Mouse (Mus musculus): ENCODE results near the gene Acoxl. TPM values are rescaled to one million over a fixed set of nuclear protein-coding genes. Genes with fewer than 3 reads are reported as not detected.

The Acoxl gene
- polyA plus RNA-seq, 1 experiment from 2014 or later: 0.12 TPM

- no peak overlapping the region for H3K27ac ChIP-seq (replicated peaks)
- 33% methylated on average over 7 of the region's 7 CpGs for WGBS
- no peak for ATAC-seq (ENCODE audit: extremely low read depth, insufficient number of reproducible peaks, low FRiP score, low TSS enrichment)
- H3K9me3 ChIP-seq: no peaks in the 10 kb centered on the region
- no peak overlapping the region for H3K9ac ChIP-seq
- no peaks in the 10 kb centered on the region for H3K4me1 ChIP-seq
- no peak overlapping the region for H3K4me3 ChIP-seq
- H3K27me3 ChIP-seq (replicated peaks): peaks cover 39% of the 10 kb centered on the region
- H3K36me3 ChIP-seq: no peaks in the 10 kb centered on the region
- no peak overlapping the region for H3K4me2 ChIP-seq
These were observed 6.8 kb downstream of the Acoxl start for GRCm38 (mm10) chr2:127845346-127845982.

- Histone ChIP-seq H3K4me1 (peaks cover 2% of the 10 kb centered on the region; the same call in 1 of the 2 replicates), H3K9me3 (no peaks in the 10 kb centered on the region), H3K27me3 (replicated peaks) (peaks cover 33% of the 10 kb centered on the region), H3K27ac (replicated peaks) (no peak overlapping the region), H3K36me3 (no peaks in the 10 kb centered on the region), H3K4me2 (no peak overlapping the region), H3K9ac (no peak overlapping the region), H3K4me3 (no peak overlapping the region)
- ATAC-seq (ENCODE audit: extremely low read depth, insufficient number of reproducible peaks, low FRiP score, low TSS enrichment): no peak
These were observed 7.3 kb downstream of the Acoxl start for GRCm38 (mm10) chr2:127846008-127846407.

DNA sequence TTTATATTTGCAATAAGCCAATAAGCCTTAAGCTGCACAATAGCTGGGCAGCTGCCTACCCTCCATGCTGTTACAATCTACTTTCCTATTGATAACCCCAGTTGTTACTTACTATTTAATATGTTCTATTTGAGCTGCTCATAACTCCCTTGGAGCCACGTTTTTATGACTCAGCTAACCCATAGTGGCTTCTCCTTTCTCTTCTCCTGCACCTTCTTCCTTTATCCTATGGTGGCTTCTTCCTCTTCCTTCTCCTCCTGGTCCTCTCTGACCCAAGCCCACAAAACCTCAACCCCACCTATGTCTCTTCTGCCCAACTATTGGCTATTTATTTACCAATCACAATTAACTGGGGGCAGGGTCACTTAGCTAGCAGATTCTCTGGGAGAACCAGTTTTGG lies 7.9 kb downstream of the Acoxl start:
- no peaks in the 10 kb centered on the region for H3K36me3 ChIP-seq

DNA sequence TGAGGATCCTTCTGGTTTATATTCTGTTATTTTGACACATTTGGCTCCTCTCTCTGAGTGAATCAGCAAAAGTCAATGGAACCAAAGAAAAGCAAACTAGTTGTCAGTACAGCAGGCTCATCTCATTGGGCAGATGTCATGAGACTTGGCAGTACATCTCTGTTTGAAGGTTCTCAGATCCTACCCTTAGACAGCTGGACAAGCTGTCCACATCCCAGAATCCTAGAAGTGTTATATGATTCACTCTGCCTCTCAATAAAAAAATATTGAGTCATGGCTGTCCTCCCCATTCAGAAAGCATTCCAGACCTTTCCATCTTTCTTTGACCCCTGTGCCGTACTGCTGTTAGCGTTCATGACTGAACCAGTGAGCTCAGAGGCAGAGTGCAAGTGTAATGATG lies 11.7 kb downstream of the Acoxl start:
- Histone ChIP-seq H3K36me3 (no peaks in the 10 kb centered on the region), H3K4me3 (no peak overlapping the region), H3K9ac (no peak overlapping the region), H3K27ac (replicated peaks) (no peak overlapping the region), H3K4me2 (no peak overlapping the region), H3K27me3 (replicated peaks) (peaks cover 16% of the 10 kb centered on the region), H3K9me3 (no peaks in the 10 kb centered on the region), H3K4me1 (peaks cover 20% of the 10 kb centered on the region)
- no peak for ATAC-seq (ENCODE audit: extremely low read depth, insufficient number of reproducible peaks, low FRiP score, low TSS enrichment)
- 76% methylated on average over 2 of the region's 2 CpGs for WGBS

More for the DNA sequence above, 7.9 kb downstream of the Acoxl start:
- no peak for ATAC-seq (ENCODE audit: extremely low read depth, insufficient number of reproducible peaks, low FRiP score, low TSS enrichment)
- peaks cover 28% of the 10 kb centered on the region for H3K27me3 ChIP-seq (replicated peaks)
- no peak overlapping the region for H3K9ac ChIP-seq
- H3K4me2 ChIP-seq: no peak overlapping the region
- 36% methylated on average over 1 of the region's 1 CpGs for WGBS
- H3K9me3 ChIP-seq: no peaks in the 10 kb centered on the region
- H3K4me1 ChIP-seq: peaks cover 6% of the 10 kb centered on the region; the same call in 1 of the 2 replicates
- H3K27ac ChIP-seq (replicated peaks): no peak overlapping the region
- H3K4me3 ChIP-seq: no peak overlapping the region

- no peak overlapping the region for H3K4me3 ChIP-seq
- peak overlapping the region; percentile 33; the same call in 1 of the 2 replicates for H3K27ac ChIP-seq (replicated peaks)
- peaks cover 9% of the 10 kb centered on the region for H3K27me3 ChIP-seq (replicated peaks)
- WGBS: 30% methylated on average over 4 of the region's 4 CpGs
- no peaks in the 10 kb centered on the region for H3K9me3 ChIP-seq
- no peaks in the 10 kb centered on the region for H3K36me3 ChIP-seq
- no peak overlapping the region for H3K4me2 ChIP-seq
- peaks cover 20% of the 10 kb centered on the region for H3K4me1 ChIP-seq
- peak; percentile 82; the same call in 1 of the 2 replicates for ATAC-seq (ENCODE audit: extremely low read depth, insufficient number of reproducible peaks, low FRiP score, low TSS enrichment)
- no peak overlapping the region for H3K9ac ChIP-seq
These were observed 15.8 kb downstream of the Acoxl start for GRCm38 (mm10) chr2:127854332-127854991.

DNA sequence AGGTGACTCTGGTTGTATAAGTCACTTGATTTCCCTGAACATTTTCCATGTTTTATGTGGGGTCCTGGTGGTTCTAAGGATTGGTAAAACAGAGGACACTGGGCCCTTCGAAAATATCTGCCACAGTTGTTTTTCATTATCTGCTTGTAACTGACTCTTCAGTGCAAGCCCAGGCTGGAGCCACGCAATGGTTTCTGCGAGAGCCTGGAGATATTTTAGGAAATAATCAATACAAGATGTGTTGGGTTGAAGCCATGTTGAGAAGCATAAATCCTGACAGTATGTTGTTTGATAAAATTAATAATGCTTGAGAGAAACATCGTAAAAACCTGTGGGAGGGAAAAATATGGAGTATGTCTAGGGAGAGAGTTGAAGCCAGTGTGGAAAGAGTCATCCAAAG lies 25.7 kb downstream of the Acoxl start:
- Histone ChIP-seq H3K36me3 (no peaks in the 10 kb centered on the region), H3K27ac (replicated peaks) (no peak overlapping the region), H3K4me1 (no peaks in the 10 kb centered on the region), H3K4me3 (no peak overlapping the region), H3K4me2 (no peak overlapping the region), H3K9ac (no peak overlapping the region), H3K9me3 (no peaks in the 10 kb centered on the region), H3K27me3 (replicated peaks) (peaks cover 10% of the 10 kb centered on the region)
- ATAC-seq (ENCODE audit: extremely low read depth, insufficient number of reproducible peaks, low FRiP score, low TSS enrichment): no peak
- 65% methylated on average over 4 of the region's 4 CpGs for WGBS

- no peak overlapping the region for H3K4me3 ChIP-seq
These were observed 42.4 kb downstream of the Acoxl start for GRCm38 (mm10) chr2:127881063-127881462.

DNA sequence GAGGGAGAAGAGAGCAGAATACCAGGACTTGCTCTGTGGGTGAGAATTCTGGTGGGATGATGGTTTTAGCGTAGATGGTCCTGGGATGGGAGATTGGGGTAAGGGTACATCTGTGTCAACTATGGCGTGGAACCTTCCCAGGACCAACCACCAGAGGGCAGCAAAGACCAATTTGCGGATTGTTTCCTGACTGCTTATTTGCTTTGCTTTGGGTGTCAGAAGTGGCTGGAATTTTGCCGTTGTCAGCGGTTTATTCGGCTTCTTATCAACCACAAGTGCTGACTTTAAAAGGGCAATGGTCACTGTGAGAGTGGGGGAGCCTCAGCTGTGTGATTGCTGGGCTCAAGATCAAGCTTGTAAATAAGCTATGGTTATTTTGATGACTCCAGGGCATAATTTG lies 50.8 kb downstream of the Acoxl start:
- ATAC-seq (ENCODE audit: extremely low read depth, insufficient number of reproducible peaks, low FRiP score, low TSS enrichment): peak; percentile 42; the same call in 1 of the 2 replicates
- Histone ChIP-seq H3K4me3 (no peak overlapping the region), H3K27me3 (replicated peaks) (peaks cover 39% of the 10 kb centered on the region), H3K4me1 (peaks cover 15% of the 10 kb centered on the region), H3K9me3 (no peaks in the 10 kb centered on the region), H3K4me2 (no peak overlapping the region), H3K36me3 (no peaks in the 10 kb centered on the region), H3K27ac (replicated peaks) (no peak overlapping the region), H3K9ac (no peak overlapping the region)
- WGBS: 2% methylated on average over 6 of the region's 6 CpGs

More at GRCm38 (mm10) chr2:127881063-127881462, 42.4 kb downstream of the Acoxl start:
- Histone ChIP-seq H3K27ac (replicated peaks) (no peak overlapping the region), H3K9me3 (no peaks in the 10 kb centered on the region), H3K36me3 (no peaks in the 10 kb centered on the region), H3K4me2 (no peak overlapping the region), H3K9ac (no peak overlapping the region), H3K4me1 (no peaks in the 10 kb centered on the region), H3K27me3 (replicated peaks) (peaks cover 24% of the 10 kb centered on the region)
- no peak for ATAC-seq (ENCODE audit: extremely low read depth, insufficient number of reproducible peaks, low FRiP score, low TSS enrichment)
- WGBS: 68% methylated on average over 5 of the region's 5 CpGs

DNA sequence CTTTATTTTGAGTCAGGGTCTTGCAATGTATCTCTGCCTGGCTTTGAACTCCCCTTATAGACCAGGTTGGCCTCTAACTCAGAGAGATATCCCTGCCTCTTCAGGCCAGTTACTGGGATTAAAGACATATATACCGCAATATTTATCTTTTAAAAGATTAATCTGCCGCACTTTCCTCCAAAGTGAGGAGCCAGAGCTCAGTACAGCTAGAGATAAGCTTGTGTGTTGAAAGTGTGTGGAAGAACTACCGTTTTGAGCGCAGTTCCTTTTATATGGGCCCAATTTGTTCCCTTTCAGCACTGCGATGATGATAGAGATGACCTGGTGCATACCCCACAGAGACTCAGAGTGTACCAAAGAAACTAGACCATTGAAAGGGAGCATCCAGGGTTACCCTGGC lies 51.3 kb downstream of the Acoxl start:
- no peaks in the 10 kb centered on the region for H3K36me3 ChIP-seq
- ATAC-seq (ENCODE audit: extremely low read depth, insufficient number of reproducible peaks, low FRiP score, low TSS enrichment): no peak
- H3K27me3 ChIP-seq (replicated peaks): peaks cover 39% of the 10 kb centered on the region
- peaks cover 15% of the 10 kb centered on the region for H3K4me1 ChIP-seq
- H3K4me3 ChIP-seq: no peak overlapping the region
- no peak overlapping the region for H3K9ac ChIP-seq
- H3K27ac ChIP-seq (replicated peaks): no peak overlapping the region
- no peaks in the 10 kb centered on the region for H3K9me3 ChIP-seq
- H3K4me2 ChIP-seq: no peak overlapping the region
- 56% methylated on average over 5 of the region's 5 CpGs for WGBS

- no peak; the same call in 1 of the 2 replicates for ATAC-seq (ENCODE audit: extremely low read depth, insufficient number of reproducible peaks, low FRiP score, low TSS enrichment)
- peaks cover 36% of the 10 kb centered on the region for H3K27me3 ChIP-seq (replicated peaks)
- 48% methylated on average over 8 of the region's 8 CpGs for WGBS
These were observed 51.9 kb downstream of the Acoxl start for GRCm38 (mm10) chr2:127890526-127890925.

DNA sequence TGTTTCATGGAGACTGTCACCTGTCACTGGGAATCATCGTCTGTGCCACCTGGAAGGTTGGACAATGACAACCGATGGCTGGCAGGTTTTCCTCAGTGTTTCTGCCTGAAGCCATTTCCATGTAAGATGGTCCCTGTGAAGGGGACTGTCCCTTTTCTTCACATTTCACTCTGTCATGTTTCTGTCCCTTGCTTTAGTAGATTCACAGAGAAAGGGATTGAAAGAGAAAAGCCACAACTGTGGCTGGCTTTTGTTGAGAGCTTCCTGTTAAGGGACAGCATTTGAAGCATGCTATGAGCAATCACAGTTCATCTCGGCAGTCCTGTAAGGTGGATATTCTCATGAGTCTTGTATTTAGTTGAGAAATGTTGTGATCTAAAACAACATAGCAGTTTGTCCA lies 52.4 kb downstream of the Acoxl start:
- H3K36me3 ChIP-seq: no peaks in the 10 kb centered on the region
- peaks cover 31% of the 10 kb centered on the region for H3K27me3 ChIP-seq (replicated peaks)
- no peak overlapping the region for H3K4me3 ChIP-seq
- no peak overlapping the region for H3K9ac ChIP-seq
- no peak for ATAC-seq (ENCODE audit: extremely low read depth, insufficient number of reproducible peaks, low FRiP score, low TSS enrichment)
- H3K4me1 ChIP-seq: peaks cover 15% of the 10 kb centered on the region
- 75% methylated on average over 3 of the region's 3 CpGs for WGBS
- H3K4me2 ChIP-seq: no peak overlapping the region
- no peaks in the 10 kb centered on the region for H3K9me3 ChIP-seq
- no peak overlapping the region for H3K27ac ChIP-seq (replicated peaks)

More at GRCm38 (mm10) chr2:127890526-127890925, 51.9 kb downstream of the Acoxl start:
- Histone ChIP-seq H3K27ac (replicated peaks) (no peak overlapping the region), H3K4me1 (peaks cover 15% of the 10 kb centered on the region), H3K9me3 (no peaks in the 10 kb centered on the region), H3K4me2 (no peak overlapping the region), H3K36me3 (no peaks in the 10 kb centered on the region), H3K4me3 (no peak overlapping the region), H3K9ac (no peak overlapping the region)

DNA sequence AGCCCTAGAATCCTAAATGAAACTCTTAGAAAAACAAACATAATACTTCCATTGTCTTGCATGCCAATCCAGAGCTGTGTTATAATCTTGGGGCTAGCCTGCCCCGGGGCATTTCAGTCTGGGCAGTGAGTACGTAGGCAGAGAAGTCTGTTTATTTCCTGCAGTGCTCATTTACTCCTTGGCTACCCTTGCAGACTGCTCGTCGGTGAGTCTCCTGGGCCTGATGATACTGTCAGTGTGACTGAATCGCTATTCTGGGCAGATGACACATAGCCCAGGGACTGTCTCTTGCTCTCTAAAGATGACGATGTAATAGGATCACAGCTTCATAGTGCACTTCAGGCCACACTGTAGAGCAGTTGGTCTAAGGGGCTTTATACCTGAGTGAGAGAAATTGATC lies 56.2 kb downstream of the Acoxl start:
- Histone ChIP-seq H3K9me3 (0 out of 2 replicates have a peak, but pooled peaks cover 4% of the 10 kb centered on the region), H3K4me3 (no peak overlapping the region), H3K4me2 (no peak overlapping the region), H3K9ac (no peak overlapping the region), H3K4me1 (peaks cover 11% of the 10 kb centered on the region), H3K27me3 (replicated peaks) (no peaks in the 10 kb centered on the region), H3K36me3 (no peaks in the 10 kb centered on the region), H3K27ac (replicated peaks) (no peak overlapping the region)
- ATAC-seq (ENCODE audit: extremely low read depth, insufficient number of reproducible peaks, low FRiP score, low TSS enrichment): no peak
- 28% methylated on average over 6 of the region's 6 CpGs for WGBS

All from heart, embryonic 13.5 days (tissue).